Mouse (Mus musculus): ENCODE measurements around the gene Ffar2.
"Not testable (repeated sequence)": the region's sequence is repeated elsewhere in the genome, so short reads cannot be mapped to it uniquely, and the experiment has no call there.

DNA sequence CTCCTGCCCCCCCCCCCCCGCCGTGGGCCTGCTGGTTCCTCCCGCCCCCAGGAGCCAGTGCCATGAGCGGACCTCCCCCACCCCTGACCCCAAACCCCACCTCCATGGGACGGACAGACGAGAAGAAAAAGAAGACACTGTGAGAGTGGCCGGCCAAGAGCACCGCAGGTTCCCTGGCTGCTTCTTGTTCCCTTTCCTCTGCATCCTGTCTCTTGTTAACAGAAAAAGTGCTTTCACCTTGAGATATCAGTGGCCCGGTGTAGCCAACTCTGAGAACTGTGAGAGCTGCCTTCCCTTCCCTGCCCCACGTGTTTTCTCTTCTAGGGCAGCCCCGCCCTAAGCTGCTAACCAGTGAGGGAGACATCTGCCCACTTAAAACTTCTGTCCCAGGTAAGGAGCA is 9.1 kb upstream of the Ffar2 start:
- not testable (repeated sequence) for TF ChIP-seq CTCF, EP300 (IDR thresholded peaks at IDR 0.05)
